Mouse (Mus musculus) megakaryocyte, embryonic 14.5 days (primary cell): ENCODE results near the gene Zfp106.

Experiments used
- FLI1 ChIP-seq: IDR thresholded peaks from 2 replicates; pipeline ENCODE4 v1.6.1; 2012; ENCODE audit warnings: low read length, inconsistent platforms, mixed read lengths
- GATA1 ChIP-seq: IDR thresholded peaks from 3 replicates; pipeline ENCODE4 v1.6.1; 2012; ENCODE audit warnings: mixed read lengths, low read length, inconsistent platforms, borderline replicate concordance

DNA sequence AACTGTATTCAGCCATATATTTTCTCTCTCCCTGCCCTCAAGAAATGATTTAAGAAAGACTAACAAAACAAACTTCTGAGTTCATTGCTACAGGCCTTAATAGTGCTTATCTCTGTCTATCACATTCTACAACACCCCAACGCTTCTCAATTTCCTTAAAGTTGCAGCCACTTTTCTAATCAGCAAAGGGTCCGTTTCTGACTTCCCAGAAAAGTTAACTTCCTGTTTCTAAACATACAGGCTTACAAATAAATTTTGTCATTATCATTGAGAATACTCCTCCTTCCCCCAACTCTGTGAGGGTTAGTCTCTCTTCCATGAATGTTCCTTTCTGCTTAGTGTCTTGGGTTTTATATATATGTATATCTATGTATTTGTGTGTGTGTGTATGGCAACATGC, 1.7 kb upstream of the Zfp106 start:
- TF ChIP-seq GATA1 (no peak), FLI1 (no peak)
